Mouse (Mus musculus) layer of hippocampus, adult 9-11 months (tissue): ENCODE results near the gene Ankrd60.

ENCODE experiments used
- DNase-seq: peaks from one replicate; pipeline ENCODE4 v3.0.0; 2022

Ankrd60 gene

DNA sequence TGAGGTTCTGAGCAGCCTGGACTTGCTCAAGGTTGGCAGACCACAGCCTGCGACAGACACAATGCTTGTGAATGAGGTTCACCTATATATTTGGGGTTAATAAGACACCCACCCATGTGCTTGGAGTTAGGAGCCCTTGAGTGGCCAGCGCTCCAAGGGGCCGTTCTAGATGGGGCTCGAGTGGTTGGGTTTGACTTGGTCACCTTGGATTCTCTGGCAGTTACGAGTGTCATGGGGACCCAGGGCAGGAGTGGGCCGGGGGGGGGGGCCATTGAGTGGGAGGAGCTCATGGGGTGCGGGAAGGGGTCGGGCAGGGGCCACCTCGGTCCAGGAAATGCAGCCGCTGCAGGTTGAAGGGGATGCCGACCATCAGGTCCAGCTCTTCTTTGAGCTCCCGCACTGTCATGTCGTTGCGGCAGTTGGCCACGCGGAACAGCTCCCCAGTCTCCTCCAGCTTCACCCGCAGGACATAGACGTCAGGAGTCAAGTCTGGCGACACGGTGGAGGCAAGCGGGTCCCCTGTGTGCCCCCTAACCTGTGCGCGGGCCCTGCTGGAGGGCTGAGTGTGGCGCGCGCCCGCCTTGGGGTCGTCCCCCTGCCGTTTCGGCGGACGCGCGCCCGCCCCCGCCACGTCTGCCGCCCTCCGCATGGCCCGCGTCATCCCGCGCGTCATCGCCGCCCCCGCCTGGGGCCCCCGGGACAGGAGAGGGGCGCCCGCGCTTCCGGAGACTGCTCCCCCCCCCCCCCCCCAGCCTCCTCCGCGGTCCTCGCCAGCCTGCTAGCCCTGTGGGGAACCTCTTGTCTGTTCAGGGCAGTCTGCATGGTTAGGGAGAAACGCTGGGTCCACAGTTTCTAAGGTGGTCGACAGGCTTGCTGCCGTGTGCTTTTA lies at the start of gene Ankrd60:
TSS of gene Ankrd60 (minus strand) at position 697 of the 889 bp plus-strand sequence.
- no peak for DNase-seq

- no peak for DNase-seq
Measured at GRCm38 (mm10) chr2:173625786-173626185, 47.6 kb upstream of the Ankrd60 start.

GRCm38 (mm10) chr2:173624667-173625066 lies 46.5 kb upstream of the Ankrd60 start:
- no peak for DNase-seq

DNA sequence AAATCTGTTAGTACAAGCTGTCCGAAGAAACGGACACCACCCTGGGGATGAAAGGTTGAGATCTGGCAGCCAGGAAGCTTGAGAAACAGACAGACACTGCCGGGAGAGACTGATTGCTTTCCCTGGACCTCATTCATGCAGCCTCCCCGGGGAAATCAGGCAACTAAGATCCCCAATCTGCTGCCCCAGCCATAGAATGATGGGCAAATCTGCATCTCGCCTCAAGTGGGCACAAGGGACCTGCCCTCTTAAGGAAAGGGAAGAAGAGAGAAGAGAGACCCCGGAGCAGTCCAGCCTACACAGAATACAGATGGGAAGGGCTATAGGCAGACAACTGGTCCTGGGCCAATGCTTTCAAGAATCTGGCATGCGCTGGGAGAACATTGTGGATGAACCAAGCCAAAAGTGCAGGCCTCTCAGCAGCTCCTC lies 44.0 kb upstream of the Ankrd60 start:
- no peak for DNase-seq

DNA sequence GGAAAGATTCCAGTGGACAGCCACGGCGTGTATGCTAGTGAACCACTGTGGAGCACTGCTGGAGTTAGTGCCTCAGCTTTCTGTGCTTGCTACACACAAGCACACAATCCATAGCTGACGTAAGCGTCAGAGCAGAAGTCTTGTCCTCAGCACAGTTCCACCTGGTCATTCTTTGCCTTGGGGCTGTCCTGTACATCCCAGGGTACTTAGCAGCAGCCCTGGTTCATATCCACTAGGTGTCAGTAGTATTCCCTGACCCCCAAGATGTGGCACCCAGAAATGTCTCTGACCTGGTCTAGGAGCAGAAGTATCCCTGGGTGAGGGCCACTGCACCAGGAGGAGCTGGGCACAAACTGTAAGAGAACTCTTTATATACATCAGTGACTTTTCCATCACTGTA lies 42.5 kb upstream of the Ankrd60 start:
- no peak for DNase-seq

GRCm38 (mm10) chr2:173619132-173619531 lies 41.0 kb upstream of the Ankrd60 start:
- DNase-seq, result no peak

- DNase-seq, result no peak
Measured at GRCm38 (mm10) chr2:173616156-173616555, 38.0 kb upstream of the Ankrd60 start.

DNA sequence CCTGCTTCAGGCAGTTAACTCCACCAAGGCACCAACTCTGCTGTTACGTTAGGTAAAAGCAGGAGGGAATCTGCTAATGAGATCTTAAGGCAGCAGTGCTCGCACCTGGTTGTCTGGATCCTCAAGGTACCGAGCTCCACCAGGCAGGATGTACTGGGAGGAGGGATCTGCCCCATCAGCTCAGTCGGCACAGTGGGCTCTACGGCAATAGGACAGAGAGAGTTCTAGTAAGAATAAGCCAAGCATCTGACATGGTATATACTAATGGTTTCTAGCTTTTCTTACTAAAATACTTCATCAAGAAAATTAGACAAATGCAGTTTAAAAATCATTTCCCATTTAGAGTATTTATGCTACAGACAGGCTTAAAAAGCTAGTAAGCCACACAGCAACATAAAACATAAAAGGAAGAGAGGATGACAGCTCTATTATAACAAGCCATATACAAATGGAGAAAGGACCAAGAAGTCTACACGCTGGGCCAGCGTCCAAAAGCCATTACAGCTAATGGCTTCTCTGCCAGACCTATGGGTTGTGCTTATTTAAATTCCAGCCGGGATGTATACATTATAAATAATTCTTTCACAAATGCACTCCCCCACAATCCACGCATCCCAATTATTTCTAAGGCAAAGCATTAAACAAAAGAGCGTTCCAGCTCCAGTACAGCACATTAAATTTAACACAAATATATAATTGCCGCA lies 37.4 kb upstream of the Ankrd60 start:
- DNase-seq, result no peak

- no peak for DNase-seq
Measured at GRCm38 (mm10) chr2:173608020-173608958, 30.1 kb upstream of the Ankrd60 start.

GRCm38 (mm10) chr2:173606415-173606804 lies 28.2 kb upstream of the Ankrd60 start:
- DNase-seq, result no peak

DNA sequence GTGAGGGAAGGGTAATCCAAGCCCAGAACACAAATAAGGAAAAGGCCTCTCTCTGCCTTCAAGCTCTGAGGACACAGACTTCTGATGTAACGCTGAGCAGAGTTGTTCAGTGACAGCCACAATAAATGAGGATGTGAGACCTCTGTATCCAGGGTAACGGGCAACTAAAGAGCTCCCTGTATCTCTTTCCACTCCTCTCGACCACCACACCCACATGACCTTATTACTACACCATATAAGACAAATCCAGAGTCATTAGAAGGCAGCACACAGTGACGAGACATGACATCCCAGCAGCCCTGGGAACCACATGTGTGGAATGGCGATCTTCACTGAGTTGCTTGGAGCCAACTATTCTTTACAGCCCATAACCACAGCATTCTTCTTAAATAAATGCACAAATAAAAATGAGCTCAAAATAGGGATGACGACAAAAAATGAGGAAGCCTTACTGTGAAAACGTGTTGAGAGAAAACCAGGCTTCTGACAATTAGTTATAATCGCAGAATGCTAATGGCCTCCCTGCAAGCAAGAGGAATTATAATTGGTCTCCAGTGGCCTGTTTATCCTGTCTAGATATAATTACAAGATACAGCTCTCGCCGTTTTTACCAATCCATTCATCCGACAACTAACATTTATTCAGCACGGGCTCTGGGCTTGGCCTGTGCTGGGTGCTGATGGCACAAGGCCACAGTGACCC lies 27.7 kb upstream of the Ankrd60 start:
- no peak for DNase-seq

GRCm38 (mm10) chr2:173601861-173602260 lies 23.7 kb upstream of the Ankrd60 start:
- DNase-seq, result no peak

DNA sequence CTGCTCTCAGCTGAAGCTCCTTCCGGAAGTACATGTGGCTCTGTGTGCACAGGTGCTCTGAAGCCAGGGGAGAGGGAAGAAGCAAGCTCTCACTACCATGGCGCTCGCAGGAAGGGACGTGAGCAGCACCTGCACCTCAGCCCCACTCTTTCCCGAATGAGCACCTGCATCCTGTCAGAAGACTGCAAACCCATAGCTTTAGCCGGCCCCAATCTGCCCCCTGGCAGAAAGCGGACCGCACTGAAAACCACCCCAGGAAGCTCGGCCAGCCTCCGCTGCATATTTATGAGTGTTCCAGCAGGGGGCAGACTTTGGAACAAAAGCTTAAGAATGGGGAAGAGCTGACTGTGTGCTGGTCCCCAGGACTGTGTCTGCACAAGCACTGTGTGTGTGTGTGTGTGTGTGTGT lies 17.2 kb upstream of the Ankrd60 start:
- DNase-seq, result no peak

DNA sequence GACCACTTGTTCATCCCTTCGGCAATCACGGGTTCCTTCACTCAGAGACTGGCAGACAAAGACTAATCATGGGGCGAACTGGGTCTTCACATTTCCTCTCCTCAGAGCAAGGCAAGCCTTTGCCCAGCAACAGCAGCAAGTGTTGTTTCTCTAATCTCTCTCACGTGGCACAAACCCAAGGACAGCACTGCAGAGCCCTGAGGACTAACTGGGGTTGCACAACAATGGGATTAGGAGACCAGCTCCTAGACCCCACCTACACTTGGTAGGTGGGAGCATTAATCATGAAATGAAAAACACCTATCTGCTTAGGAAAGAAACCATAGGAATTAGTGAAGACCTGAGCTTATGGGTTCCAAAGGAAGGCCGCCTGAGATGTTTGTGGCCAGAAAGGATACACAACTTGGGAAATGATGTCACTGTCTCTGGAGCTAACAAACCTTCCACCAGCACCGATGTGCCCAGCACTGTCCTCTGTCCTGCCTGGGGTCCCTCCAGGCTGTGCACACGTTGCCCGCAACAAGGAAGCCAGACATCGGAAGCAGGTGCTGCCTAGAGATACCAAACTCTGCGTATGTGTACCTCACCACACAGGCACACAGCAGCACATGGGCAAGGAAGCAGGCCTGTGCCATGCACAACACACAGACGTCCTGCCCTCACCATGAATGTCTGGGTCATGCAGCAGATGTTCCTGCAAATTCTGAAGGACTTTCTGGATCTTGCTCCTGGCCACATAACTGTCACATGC lies 16.3 kb upstream of the Ankrd60 start:
- no peak for DNase-seq

DNA sequence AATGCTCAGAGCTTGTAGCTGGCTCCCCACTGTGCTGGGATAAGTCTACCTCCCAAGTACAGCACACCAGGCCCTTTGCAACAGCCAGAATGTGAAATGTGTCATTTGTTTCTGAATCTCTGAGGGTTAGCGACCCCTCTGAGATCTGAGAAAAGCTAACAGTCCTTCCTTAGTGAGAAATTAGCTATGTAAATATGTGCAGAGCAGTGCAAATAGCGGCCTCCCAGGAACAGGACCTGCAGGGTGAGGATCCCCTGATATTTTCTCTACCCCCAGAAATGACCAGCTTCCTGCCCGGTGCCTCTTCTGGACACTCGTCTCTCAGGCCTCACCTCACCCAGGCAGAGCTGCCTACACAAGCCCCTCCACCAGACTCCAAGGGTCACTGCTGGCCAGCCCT lies 15.7 kb upstream of the Ankrd60 start:
- DNase-seq, result no peak

DNA sequence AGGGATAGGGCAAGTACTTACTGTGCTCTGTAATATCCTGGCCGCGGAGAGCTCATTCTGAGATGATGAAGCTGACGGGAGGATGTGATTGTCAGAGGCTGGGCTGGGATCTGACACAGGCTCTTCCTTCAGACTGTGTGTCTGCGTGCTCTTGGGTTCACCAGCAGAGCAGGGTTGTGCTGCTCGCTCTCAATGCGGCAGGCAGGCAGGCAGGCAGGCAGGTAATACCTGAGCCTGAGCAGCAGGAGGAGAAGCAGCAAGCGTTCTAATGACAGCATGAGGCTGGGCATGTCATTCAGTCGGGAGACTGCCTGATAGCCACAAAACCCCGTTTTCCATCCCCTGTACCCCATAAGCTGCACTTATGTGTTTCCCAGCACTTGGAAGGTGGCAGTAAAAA lies 14.6 kb upstream of the Ankrd60 start:
- DNase-seq, result no peak

GRCm38 (mm10) chr2:173587411-173587810 lies 9.2 kb upstream of the Ankrd60 start:
- DNase-seq, result no peak

DNA sequence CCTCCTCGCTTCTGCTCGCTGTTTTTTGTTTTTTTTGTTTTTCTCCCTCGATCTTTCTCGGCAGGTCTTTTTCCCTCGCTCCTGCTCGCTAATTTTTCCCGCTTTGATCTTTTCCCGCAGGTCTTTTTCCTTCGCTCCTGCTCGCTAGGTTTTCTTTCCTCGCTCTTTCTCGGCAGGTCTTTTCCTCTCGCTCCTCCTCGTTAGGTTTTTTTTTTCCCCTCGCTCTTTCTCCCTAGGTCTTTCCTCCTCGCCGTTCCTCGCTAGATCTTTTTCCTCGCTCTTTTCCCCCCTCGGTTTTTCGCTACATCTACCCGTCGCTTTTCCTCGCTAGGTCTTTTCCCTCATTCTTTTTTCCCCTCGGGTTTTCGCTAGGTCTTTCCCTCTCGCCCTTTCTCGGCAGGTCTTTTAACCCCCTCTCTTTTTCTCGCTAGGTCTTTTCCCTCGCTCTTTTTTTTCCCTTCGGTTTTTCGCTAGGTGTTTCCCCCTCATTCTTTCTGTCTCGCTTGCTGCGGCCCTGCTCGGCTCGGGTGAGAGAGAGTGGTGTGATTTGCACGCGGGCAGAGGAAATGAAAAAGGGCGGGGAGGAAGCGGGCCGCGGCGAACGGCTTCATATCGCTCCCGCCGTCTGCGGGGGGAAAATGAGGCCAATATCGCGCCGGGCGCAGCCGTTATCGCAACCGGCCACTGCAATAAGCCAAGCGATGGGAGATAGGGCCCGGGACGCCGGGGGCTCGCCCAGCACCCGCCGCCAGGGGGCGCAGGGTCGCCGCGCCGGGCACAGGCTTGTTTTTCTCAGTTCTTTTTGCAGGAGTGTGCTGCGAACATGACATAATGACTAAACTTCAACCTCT lies 8.2 kb upstream of the Ankrd60 start:
- DNase-seq, result no peak

DNA sequence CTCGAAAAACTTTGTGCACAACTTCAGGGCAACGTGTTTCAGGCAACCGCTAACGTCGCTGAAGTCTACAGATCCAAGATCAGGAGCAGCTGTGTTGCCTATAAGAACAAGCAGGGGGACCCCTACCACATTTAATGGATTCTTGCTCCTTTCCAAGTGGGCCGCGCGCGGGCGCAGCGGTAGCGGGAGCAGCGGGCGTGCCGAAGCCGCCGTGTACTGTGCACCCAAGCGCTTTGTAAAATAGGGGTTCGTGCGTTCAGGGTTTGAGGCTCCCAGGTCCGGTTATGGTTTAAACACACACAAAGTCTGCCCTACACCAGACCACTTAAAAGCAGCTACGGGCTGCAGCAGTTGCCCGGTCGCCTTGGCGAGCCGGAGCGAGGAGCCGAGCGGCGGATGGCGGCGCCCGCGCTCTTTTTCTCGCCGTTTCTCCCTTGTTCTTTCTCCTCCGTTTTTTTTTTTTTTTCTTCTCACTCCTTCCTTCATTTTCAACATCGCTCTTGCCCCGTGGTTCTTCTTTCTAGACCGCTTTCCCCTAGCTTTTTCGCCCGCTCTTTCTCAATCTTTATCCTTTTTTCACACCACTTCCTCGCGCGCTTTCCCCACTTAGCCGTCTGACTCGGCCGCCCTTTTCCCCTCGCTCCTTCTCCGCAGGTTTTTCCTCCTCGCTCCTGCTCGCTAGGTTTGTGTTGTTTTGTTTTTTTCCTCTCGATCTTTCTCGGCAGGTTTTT lies 7.4 kb upstream of the Ankrd60 start:
- DNase-seq, result no peak

- no peak for DNase-seq
Measured at GRCm38 (mm10) chr2:173584361-173584760, 6.2 kb upstream of the Ankrd60 start.
